Mouse (Mus musculus): Measurements from ENCODE around the gene Ncs1.

Ncs1 gene

GRCm38 (mm10) chr2:31246251-31246971 lies 788 bp downstream of the Ncs1 start:
- no peak for DNase-seq

- DNase-seq, result no peak
Observed at GRCm38 (mm10) chr2:31248856-31249255, 3.2 kb downstream of the Ncs1 start.

- DNase-seq, result peak; percentile 78 to 81
Observed at GRCm38 (mm10) chr2:31252167-31252566, 6.5 kb downstream of the Ncs1 start.

GRCm38 (mm10) chr2:31253463-31253862 lies 7.8 kb downstream of the Ncs1 start:
- peak in 1 of 2 experiments; percentile 58 for DNase-seq

GRCm38 (mm10) chr2:31254806-31255205 lies 9.2 kb downstream of the Ncs1 start:
- DNase-seq, result no peak

GRCm38 (mm10) chr2:31255952-31256938 lies 10.6 kb downstream of the Ncs1 start:
- peak; percentile 69 to 78 for DNase-seq

GRCm38 (mm10) chr2:31257096-31257495 lies 11.5 kb downstream of the Ncs1 start:
- no peak for DNase-seq

- DNase-seq, result peak; percentile 79 to 84
Observed at GRCm38 (mm10) chr2:31258609-31259366, 13.2 kb downstream of the Ncs1 start.

- DNase-seq, result no peak
Observed at GRCm38 (mm10) chr2:31259367-31259920, 13.8 kb downstream of the Ncs1 start.

- DNase-seq, result no peak
Observed at GRCm38 (mm10) chr2:31260549-31260948, 14.9 kb downstream of the Ncs1 start.

GRCm38 (mm10) chr2:31263039-31263461 lies 17.4 kb downstream of the Ncs1 start:
- no peak for DNase-seq

- peak in 1 of 2 experiments; percentile 57 for DNase-seq
Observed at GRCm38 (mm10) chr2:31263746-31264378, 18.2 kb downstream of the Ncs1 start.

GRCm38 (mm10) chr2:31267447-31267846 lies 21.8 kb downstream of the Ncs1 start:
- DNase-seq, result no peak

- no peak for DNase-seq
Observed at GRCm38 (mm10) chr2:31268631-31269030, 23.0 kb downstream of the Ncs1 start.

- DNase-seq, result no peak
Observed at GRCm38 (mm10) chr2:31269188-31269587, 23.6 kb downstream of the Ncs1 start.

GRCm38 (mm10) chr2:31269847-31270246 lies 24.2 kb downstream of the Ncs1 start:
- DNase-seq, result no peak

GRCm38 (mm10) chr2:31270470-31270869 lies 24.8 kb downstream of the Ncs1 start:
- DNase-seq, result no peak

GRCm38 (mm10) chr2:31271071-31271470 lies 25.4 kb downstream of the Ncs1 start:
- peak in 1 of 2 experiments; percentile 28 for DNase-seq

- no peak for DNase-seq
Observed at GRCm38 (mm10) chr2:31274993-31275392, 29.4 kb downstream of the Ncs1 start.

- DNase-seq, result no peak
Observed at GRCm38 (mm10) chr2:31277810-31278209, 32.2 kb downstream of the Ncs1 start.

- DNase-seq, result no peak
Observed at GRCm38 (mm10) chr2:31278483-31278882, 32.9 kb downstream of the Ncs1 start.

- no peak for DNase-seq
Observed at GRCm38 (mm10) chr2:31281138-31281537, 35.5 kb downstream of the Ncs1 start.
